Mouse (Mus musculus) B cell, adult 2 months (primary cell): ENCODE data around the gene Vsig10.

ENCODE experiments used
- DNase-seq, 2 experiments: peaks; one replicate each; pipeline ENCODE4 v3.0.0; 2022

The Vsig10 gene

GRCm38 (mm10) chr5:117356365-117357128 is 37.7 kb downstream of the Vsig10 start:
- peak; percentile 24 to 29 for DNase-seq

GRCm38 (mm10) chr5:117357129-117357477 is 38.2 kb downstream of the Vsig10 start, which contains the start of gene Wsb2:
Wsb2 (plus strand) TSS chr5:117357304.
- peak; percentile 85 to 88 for DNase-seq

DNA sequence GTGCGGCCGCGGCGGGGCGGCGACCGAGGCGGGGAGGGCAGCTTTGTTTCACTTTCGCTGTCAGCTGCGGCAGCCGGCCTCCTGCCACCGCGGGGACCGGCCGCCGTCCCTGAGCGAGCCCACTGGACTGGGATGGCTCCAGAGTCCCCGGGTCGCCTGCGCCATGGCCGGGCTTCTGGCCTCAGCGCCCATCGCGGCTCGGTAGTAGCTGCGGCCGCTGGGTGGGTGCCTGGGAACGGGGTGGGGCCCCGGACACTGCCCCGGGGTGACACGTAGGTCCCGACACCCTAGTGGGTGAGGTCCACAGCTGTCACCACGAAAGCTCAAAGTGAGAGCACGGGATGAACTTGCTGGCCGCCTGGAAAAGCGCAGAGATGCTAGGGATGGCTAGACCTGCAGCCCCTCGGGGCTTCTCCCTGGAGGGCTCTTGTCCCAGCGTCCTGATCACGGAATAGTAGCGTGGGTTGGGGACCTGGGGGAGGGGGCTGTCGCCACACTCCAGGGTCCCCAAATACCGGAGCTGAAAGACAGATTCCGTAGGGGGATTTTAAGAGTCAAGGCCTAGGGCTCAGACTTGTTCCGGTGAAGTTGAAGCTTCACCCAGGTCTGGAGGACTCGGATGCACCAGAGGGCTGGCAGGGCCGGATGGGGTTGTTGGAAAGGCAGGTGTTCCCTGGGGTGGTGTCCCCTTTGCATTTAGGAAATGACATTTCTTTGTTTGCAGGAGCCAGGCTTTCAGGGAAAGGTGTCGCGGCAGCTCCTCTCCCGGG is 38.8 kb downstream of the Vsig10 start:
- peak; percentile 42 to 43 for DNase-seq

- no peak for DNase-seq
These were observed 39.4 kb downstream of the Vsig10 start for GRCm38 (mm10) chr5:117358248-117358630.

DNA sequence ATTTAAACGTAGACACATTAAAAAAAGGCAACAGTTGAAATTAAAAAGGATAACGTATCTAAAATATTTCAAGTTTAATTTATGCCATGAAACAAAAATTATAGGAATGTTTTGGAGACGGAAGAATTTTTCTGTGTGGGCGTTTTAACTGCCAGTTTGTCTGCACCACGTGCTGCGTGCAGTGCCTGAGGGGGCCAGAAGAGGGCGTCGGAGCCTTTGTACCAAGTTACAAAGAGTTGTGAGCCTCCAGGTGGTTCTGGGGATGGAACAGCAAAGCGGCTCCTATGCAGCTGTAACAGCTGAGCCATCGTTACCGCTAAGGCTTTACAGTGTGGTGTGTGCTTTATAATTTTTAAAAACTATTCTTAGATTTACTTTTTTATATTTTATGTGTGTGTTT is 39.8 kb downstream of the Vsig10 start:
- DNase-seq = peak; percentile 80 to 82

GRCm38 (mm10) chr5:117359497-117360227 is 40.8 kb downstream of the Vsig10 start:
- peak; percentile 35 to 49 for DNase-seq

DNA sequence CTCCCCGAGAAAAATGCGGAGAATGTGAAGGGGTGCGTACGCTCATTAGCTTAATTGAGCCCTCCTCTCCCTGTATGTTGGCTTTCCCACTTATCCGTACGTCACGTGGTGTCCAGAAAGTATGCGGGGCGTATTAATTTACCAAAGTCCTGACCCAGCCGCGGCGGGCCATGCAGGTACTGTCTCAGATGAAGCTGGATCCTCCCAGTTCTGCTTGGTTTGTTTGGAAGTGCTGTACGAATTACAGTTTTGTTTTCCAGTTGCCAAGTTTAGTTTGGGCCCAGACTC is 41.3 kb downstream of the Vsig10 start:
- no peak for DNase-seq

GRCm38 (mm10) chr5:117360631-117361541 is 42.0 kb downstream of the Vsig10 start:
- DNase-seq = no peak

GRCm38 (mm10) chr5:117361590-117361989 is 42.7 kb downstream of the Vsig10 start:
- no peak for DNase-seq

DNA sequence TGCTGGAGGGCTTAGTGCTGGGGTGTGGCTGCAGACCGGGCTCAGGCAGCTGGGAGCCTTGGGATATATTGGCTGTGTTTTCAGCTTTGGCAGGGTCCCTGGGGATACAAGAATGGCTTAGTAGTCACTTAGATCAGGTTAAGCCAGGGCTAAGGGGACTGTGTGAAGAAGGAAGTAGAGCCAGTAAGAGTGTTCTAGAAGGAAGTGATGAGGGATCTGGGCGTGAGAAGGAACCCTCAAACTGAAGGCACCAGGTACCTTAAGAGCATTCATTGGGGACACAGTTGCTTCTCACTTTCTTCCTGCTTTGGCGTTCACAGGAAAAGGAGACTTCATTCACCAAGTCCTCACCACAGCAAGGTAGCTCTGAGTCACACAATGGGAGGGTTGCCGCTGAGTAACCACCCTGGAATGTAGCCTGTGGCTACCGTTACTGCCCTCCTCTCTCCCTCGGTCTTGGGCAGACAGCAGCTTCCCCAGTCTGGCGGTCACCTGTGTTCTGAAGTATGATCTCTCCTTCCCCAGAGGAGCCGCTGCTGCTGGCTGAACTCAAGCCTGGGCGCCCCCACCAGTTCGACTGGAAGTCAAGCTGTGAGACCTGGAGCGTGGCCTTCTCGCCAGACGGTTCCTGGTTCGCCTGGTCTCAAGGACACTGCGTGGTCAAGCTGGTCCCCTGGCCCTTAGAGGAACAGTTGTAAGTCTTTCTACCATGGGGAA is 44.3 kb downstream of the Vsig10 start:
- DNase-seq = no peak

DNA sequence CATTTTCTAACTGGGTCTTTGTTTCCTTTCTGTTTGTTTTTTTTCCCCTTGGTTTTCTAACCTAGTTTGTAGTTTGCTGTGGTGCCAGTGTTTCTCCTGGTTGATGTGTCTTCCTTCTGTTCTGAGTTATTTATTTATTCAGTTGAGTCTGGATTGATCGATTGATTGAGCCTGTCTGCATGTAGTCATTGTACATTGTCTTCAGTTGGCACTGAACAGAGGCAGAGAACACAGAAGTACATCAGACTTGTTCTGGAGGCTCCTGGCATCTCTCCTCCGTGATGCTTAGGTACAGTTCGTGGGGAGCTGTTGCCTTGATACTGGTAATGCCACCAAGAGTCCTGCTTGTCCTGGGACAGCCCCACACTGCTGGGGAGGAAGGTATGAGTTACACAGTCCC is 45.9 kb downstream of the Vsig10 start:
- DNase-seq = no peak

DNA sequence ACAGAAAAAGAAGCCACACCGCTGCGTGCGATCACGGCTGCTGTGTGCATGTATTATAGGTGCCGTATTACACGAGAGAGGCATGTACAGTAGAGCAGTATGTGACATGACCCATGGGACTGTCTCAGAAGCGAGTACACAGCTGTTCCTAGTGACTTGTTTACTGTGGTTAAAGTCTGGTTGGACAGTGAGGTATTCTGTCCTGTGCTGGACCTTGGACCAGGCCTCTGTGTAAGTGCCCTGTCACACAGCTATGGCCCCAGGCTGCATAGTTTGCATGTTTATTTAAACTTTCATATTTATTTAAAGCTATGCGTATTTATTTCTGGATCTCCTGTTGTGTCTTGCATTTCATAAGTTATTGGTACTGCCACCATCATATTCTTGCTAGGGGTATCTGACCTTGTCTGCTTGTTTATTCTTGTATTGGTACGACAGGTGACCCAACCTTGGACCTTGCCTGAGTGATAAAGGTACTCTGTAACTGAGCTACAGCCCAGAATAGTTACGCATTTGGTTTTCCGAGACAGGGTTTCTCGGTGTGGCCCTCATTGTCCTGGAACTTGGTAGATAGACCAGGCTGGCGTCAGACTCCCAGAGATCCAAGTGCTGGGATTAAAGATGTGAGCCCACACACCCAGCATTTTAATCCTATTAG is 47.1 kb downstream of the Vsig10 start:
- no peak for DNase-seq

DNA sequence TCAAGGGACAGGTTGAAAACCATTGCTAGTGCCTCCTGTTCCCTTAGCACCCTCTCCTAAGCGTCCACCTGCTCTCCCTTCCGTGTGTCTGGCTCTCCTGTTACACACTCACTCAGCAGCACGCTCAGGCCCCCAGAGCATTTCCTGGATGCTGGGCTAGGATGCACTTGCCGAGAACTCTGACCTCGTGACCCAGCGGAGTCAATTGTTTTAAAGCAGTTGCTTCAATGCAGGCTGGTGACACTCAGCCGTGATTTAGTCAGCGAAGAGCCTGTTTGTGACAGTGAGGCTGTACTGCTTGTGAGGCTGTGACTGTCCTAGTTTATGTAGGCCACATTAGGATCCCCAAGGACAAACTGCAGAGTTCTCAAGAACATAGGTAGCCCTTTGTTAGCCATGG is 48.3 kb downstream of the Vsig10 start:
- no peak for DNase-seq

- DNase-seq = no peak
These were observed 51.7 kb downstream of the Vsig10 start for GRCm38 (mm10) chr5:117370592-117370991.

DNA sequence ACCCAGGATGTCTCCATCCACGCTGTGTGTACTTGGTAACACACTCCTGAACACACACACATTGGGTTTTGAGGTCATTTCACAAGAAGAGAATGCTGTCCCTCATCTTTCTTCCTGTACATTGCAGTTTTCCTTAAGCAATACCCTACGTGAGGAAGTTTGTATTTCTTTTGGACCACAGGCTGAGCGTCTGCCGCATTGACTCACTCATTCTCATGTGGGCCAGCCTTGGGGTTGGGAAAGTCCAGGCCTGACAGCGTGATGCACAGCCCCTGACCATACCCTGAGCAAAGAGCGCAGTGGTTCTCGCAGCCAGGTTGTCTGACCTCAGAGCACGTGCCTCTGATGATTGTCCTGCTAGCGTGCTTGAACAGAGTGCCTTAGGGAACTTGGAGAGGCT is 54.5 kb downstream of the Vsig10 start:
- no peak for DNase-seq

- no peak for DNase-seq
These were observed 55.6 kb downstream of the Vsig10 start for GRCm38 (mm10) chr5:117374372-117375049.

- DNase-seq = no peak
These were observed 57.5 kb downstream of the Vsig10 start for GRCm38 (mm10) chr5:117376331-117376761.

GRCm38 (mm10) chr5:117377731-117378130 is 58.8 kb downstream of the Vsig10 start:
- peak; percentile 47 to 50 for DNase-seq

DNA sequence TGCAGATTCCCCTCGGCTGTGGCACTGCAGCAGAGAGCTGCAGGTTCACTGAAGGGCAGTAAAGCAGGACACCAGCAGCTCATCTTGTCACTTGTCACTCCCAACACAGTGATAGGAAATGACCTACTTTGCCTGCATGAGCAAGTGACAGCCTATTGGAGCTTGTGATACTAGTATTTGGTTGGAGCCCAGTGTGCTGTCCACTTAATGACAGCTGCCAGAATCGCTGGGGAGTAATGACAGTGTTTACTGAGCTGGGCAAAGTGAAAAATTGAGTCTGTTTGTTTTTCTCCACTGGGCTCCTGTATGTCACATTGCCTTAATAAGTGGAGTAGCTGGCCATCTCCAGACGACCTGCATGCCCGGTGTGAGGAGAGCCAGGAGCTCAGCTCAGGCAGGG is 61.3 kb downstream of the Vsig10 start:
- DNase-seq = no peak

DNA sequence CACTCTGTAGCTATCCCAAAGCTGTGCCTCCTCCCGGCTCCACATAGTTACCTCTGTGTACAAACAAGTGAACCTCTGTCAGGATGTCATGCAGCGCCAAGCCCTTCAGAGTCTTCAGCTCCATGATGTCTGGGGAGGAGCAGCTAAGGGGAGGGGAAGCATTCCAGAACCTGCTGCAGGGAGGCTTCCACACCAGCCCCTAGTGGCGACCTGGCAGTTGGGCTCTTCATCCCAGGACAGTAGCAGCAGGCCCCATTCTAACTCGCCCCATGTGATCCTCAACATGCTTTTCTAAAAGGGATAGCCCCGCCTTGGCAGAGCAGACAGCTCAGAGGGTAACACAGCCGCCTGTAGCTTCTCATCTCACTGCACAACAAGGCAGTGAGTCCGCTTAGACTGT is 62.9 kb downstream of the Vsig10 start:
- no peak for DNase-seq

GRCm38 (mm10) chr5:117383198-117383597 is 64.3 kb downstream of the Vsig10 start:
- no peak for DNase-seq
